Mouse (Mus musculus) thymus, postnatal 0 days (tissue): ENCODE results near the gene Gpx2. TPM values are rescaled to one million over a fixed set of nuclear protein-coding genes. Genes with fewer than 3 reads are reported as not detected.

Source experiments
- DNase-seq: peaks from one replicate; pipeline ENCODE4 v3.0.0-alpha.2; 2015; ENCODE audit warnings: low spot score
- polyA plus RNA-seq: library from polyadenylated mRNA; unstranded; fragments of >200 nt; fragmentation: Nextera tagmentation; extraction: Ambion mirVana; gene quantifications from 2 replicates; pipeline ENCODE4 v1.2.1, GENCODE M21; 2015

The Gpx2 gene
- polyA plus RNA-seq, result 1.7 and 2.1 TPM in 2 replicates

- no peak for DNase-seq
Measured at GRCm38 (mm10) chr12:76795350-76795749, at the start of gene Gpx2. Gene Gpx2, minus strand, starts transcription at chr12:76795554.

GRCm38 (mm10) chr12:76844346-76845061 lies 49.1 kb upstream of the Gpx2 start:
- peak; percentile 50 for DNase-seq

- no peak for DNase-seq
Measured at GRCm38 (mm10) chr12:76840081-76840480, 44.7 kb upstream of the Gpx2 start.

GRCm38 (mm10) chr12:76839298-76839697 lies 43.9 kb upstream of the Gpx2 start:
- DNase-seq, result no peak

GRCm38 (mm10) chr12:76837844-76838650 lies 42.7 kb upstream of the Gpx2 start:
- DNase-seq, result no peak

GRCm38 (mm10) chr12:76837101-76837843 lies 41.9 kb upstream of the Gpx2 start:
- peak; percentile 97 for DNase-seq

DNA sequence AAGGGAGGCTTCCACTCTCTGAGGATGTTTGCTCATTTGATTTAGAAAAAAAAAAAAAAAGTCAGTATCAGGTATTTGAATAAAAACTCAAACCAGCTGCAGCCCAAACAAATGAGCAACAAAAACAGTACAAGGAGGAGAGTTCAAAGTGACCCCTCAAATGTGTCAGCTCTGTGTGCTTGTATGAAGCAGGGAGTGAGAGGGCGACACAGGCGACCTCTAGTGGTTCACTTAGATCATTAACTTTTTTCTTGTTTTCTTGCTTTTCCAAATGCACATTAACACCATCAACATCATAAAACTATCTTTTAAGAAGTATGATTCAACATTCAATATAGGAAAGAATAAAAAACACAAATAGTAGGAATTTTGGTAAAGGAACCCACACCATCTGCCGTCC lies 37.4 kb upstream of the Gpx2 start:
- peak; percentile 58 for DNase-seq

GRCm38 (mm10) chr12:76825283-76825682 lies 29.9 kb upstream of the Gpx2 start:
- DNase-seq, result no peak

GRCm38 (mm10) chr12:76822651-76823041 lies 27.3 kb upstream of the Gpx2 start, which contains the start of gene Rab15:
Gene Rab15, minus strand, starts transcription at chr12:76822908.
- DNase-seq, result no peak

- DNase-seq, result peak; percentile 20
Measured at GRCm38 (mm10) chr12:76822002-76822650, 26.8 kb upstream of the Gpx2 start.

GRCm38 (mm10) chr12:76820615-76821014 lies 25.3 kb upstream of the Gpx2 start:
- DNase-seq, result no peak

GRCm38 (mm10) chr12:76819816-76820215 lies 24.5 kb upstream of the Gpx2 start:
- DNase-seq, result no peak

DNA sequence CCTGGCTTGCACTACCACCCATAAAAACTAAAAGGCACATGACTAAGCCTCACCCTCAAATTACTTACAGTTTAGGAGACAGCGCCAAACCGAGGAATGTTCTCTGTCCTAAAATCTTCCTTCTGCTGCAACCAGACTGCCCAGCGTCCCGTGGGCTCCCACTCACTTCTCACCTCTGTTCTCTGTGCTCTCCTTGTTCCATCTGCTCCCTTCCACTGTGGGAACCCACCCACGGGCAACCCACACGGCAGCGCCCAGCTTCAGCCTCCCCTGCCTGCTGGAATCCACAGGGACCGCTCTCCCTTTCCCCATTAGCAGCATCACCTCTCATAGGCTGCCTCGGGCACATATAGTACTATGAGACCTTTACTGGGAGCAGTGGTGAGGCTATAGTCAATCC lies 23.6 kb upstream of the Gpx2 start:
- no peak for DNase-seq

DNA sequence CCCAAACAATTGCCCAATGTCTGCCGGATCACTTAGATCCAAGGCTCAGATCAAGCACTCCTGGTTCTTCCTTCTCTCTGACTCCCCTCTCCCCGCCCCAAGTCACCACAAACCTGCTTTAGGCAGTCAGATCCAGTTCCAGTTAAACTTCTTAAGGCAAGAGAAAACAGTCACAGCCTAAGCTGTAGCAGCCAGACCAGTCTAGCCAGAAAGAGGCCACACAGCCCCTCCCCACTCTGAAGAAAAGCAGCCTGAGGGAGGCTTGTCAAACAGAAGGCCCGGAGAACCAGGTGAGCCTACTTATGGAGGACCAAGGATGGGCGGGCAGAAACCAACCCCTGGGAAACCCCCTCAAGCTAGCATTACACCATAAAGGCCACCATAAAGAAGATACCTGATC lies 22.8 kb upstream of the Gpx2 start:
- DNase-seq, result no peak

DNA sequence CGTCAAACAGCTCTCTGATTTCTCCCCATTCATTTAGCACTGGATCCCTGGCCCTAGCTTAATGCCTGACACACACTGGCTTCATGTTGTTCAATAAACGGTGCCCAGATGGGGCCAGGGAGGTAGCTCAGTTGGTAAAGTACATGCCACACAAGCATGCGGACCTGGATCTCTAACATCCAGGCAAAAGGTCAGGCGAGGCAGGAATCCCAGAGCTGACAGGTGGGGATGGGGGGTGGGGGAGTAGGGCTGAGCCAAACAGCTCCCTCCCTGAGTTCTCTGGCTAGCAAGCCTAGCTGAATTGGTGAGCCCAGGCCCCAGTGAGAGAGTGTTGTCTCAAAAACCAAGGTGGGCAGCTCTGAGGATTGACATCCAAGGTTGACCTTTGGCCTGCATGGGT lies 21.8 kb upstream of the Gpx2 start:
- no peak for DNase-seq

- DNase-seq, result no peak
Measured at GRCm38 (mm10) chr12:76816720-76817119, 21.4 kb upstream of the Gpx2 start.

DNA sequence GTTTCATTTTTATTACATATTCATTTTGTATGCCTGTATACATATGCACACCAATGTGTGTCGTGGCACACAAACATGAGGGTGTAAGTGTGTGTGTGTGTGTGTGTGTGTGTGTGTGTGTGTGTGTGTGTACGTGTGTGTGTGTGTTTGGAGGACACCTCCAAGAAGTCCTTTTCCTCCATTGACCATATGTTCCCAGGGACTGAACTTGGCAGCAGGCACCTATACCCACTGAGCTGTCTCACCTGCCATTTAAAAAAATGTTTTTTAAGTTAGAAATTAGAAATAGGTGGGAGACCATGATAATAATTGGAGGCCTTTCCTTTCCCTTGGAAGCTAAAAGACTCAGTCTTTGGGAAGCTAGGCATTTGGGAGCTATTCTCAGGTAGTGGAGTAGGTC lies 18.8 kb upstream of the Gpx2 start:
- no peak for DNase-seq

DNA sequence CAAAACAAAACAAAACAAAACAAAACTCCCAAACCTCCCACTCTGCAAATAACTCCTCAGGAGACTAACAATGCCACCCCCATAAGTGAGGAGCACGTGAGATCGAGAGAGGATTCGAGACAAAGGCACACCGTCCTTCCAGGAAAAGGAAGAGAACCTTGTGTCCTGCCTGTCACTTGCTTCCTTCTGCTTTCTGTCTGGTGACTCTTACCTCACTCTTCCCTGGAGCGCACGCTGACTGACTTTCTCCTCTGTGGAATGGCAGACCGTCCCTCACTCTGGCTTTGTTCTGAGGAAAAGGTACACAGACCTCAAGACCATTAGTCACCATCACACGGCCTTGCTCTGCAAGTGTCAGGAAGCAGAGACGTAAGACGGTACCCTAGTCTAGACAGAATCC lies 18.2 kb upstream of the Gpx2 start:
- DNase-seq, result no peak

DNA sequence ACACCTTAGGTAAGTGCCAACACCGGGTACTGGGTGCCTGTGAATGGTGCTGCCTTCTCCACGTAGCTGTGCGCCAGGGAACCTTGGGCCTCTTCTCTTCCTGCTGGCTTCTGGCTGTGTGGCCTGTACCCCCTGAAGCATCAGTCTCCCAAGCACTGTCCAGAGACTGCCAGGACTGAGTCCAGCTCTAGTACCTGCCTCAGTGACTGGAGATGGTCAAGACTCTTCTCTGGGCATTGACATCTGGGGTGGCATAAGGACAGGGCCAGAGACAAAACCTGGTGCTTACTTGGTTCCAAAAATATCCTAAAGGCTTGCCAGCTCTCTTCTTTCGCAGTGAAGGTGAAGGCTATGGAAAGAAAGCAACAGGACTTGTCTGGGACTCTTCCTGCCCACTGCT lies 15.7 kb upstream of the Gpx2 start:
- no peak for DNase-seq

DNA sequence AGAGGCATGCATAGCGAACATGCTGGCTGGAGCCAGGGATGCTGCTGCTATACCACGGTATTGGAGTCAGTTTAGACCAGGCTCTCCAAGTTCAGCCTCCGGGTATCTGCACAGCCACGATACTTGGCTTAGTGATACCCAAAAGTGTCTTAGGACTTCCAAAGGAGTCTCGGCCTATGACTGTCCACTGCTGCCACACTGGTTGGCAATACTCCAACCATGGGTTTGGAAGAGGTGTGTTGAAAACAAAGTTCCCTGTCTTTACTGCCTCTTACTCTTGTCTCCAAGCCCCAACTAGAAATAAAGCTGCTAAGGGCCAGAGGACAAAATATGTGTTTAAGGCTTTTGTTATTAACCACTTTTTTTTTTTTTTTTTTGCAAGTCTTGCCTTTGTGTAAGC lies 15.1 kb upstream of the Gpx2 start:
- no peak for DNase-seq

- DNase-seq, result no peak
Measured at GRCm38 (mm10) chr12:76807796-76808195, 12.4 kb upstream of the Gpx2 start.
